Mouse (Mus musculus): Measurements from ENCODE around the gene Zdhhc11. TPM values are rescaled to one million over a fixed set of nuclear protein-coding genes. Genes with fewer than 3 reads are reported as not detected.
A peak's percentile ranks its signal among the peaks of the same experiment; 100 is the strongest.

Zdhhc11 gene
- polyA plus RNA-seq, 1 experiment from 2014 or later, result not detected

DNA sequence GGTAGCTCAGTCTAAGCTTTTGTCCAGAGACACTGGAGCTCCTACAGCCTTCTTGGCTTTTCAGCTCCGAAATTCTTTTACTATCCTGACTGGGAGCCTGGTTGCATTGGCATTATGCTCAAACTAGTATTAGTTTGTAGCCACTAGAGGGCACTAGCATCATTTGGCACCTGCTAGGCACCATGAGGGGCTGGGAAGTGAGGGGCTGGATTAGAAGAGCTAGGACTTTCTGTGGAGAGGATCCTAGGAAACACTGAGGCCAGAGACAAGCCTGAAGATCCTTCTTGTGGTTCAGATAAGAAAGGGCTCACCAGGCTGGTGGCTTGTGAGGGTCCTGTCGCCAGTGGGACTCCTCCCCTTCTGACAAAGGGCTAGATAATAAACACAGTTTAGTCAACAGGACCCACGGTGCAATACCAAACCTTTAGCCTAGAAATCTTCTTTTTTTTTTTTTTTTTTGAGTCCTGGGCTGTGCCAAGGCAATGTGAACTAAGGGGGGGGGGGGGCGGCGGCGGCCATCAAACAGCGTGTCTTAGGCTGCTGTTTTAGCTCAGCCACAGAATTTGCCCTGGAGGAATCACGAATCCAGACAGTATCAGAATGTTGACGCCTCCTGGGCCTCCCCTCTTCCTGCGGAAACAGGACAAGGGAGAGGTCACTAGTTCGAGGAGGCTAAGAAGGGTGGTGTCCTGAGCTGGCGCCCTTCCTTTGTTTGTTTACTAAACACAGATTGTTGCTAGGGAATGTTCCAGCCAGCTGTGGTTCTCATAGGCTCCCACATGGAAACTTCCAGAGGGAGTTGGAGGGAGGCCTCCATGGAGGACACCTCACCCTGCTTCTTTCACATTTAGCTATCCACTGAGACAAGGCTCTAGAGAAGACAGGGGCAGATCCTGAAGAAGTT, 7.1 kb downstream of the Zdhhc11 start:
- WGBS (ENCODE audit: insufficient replicate concordance), result 12% methylated on average over 12 of the region's 12 CpGs
- Histone ChIP-seq H3K4me1 (ENCODE audit: insufficient read depth) (0 out of 2 replicates have a peak, but pooled peaks cover 8% of the 10 kb centered on the region), H3K36me3 (replicated peaks; ENCODE audit: insufficient read depth, low read length) (no peaks in the 10 kb centered on the region), H3K27ac (ENCODE audit: low read depth) (peak overlapping the region; percentile 60), H3K27me3 (ENCODE audit: insufficient read depth, low read length) (no peaks in the 10 kb centered on the region), H3K9me3 (ENCODE audit: low read length) (no peaks in the 10 kb centered on the region), H3K9ac (replicated peaks) (no peak overlapping the region; the same call in 1 of the 2 replicates), H3K4me2 (ENCODE audit: low read depth, low read length) (peak overlapping the region; percentile 70), H3K4me3 (ENCODE audit: low read depth, low read length) (no peak overlapping the region)
- peak; percentile 54 for DNase-seq
- ATAC-seq, result peak; percentile 87
- TF ChIP-seq CTCF (IDR thresholded peaks at IDR 0.05; ENCODE audit: low read depth) (peak; percentile 90), EP300 (IDR thresholded peaks at IDR 0.05; ENCODE audit: low read depth) (peak; percentile 38; the same call in 1 of the 2 replicates)

DNA sequence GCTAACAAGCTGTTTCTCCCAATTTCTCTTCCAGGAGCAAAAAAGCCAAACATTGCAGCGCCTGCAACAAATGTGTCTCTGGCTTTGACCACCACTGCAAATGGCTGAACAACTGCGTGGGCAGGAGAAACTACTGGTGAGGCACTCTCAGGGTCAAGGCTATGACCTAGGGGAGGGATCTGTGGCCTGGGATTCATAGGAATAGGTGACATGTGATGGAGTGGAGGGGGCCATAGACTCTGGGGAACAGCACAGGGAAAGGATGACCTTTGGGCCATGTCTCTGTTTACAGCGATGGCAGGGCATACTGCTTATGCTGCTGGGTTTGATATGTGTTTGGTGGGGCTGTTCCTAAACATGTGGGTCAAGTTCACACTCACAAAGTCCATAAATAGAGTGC, 10.9 kb downstream of the Zdhhc11 start:
- WGBS (ENCODE audit: insufficient replicate concordance), result 59% methylated on average over 3 of the region's 3 CpGs
- Histone ChIP-seq H3K4me3 (ENCODE audit: low read depth, low read length) (no peak overlapping the region), H3K9ac (replicated peaks) (no peak overlapping the region), H3K27me3 (ENCODE audit: insufficient read depth, low read length) (no peaks in the 10 kb centered on the region), H3K9me3 (ENCODE audit: low read length) (no peaks in the 10 kb centered on the region), H3K4me1 (ENCODE audit: insufficient read depth) (0 out of 2 replicates have a peak, but pooled peaks cover 8% of the 10 kb centered on the region), H3K36me3 (replicated peaks; ENCODE audit: insufficient read depth, low read length) (no peaks in the 10 kb centered on the region), H3K27ac (ENCODE audit: low read depth) (no peak overlapping the region), H3K4me2 (ENCODE audit: low read depth, low read length) (no peak overlapping the region)
- DNase-seq, result no peak
- TF ChIP-seq CTCF (IDR thresholded peaks at IDR 0.05; ENCODE audit: low read depth), result no peak
- no peak for TF ChIP-seq EP300 (IDR thresholded peaks at IDR 0.05; ENCODE audit: low read depth)
- no peak for ATAC-seq

DNA sequence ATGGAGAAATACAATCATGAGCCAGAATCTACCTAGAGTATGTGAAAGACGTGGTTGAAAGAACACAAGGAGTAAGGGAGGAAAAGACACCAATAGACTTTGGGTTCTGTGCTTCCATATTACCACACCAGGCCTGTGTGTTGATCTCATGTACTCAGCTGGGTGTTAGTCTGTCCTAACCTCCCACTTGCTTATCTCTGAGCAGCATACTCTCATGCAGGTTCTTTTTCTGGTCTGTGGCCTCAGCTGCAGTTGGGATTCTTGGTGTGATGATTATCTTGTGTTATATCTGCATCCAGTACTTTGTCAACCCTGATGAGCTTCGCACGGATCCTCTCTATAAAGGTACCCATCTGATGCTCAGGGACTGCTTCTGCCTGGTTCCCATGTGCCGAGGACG, 13.3 kb downstream of the Zdhhc11 start:
- Histone ChIP-seq H3K4me1 (ENCODE audit: insufficient read depth) (no peaks in the 10 kb centered on the region), H3K9ac (replicated peaks) (no peak overlapping the region), H3K36me3 (replicated peaks; ENCODE audit: insufficient read depth, low read length) (no peaks in the 10 kb centered on the region), H3K9me3 (ENCODE audit: low read length) (no peaks in the 10 kb centered on the region), H3K27ac (ENCODE audit: low read depth) (no peak overlapping the region), H3K4me3 (ENCODE audit: low read depth, low read length) (no peak overlapping the region), H3K27me3 (ENCODE audit: insufficient read depth, low read length) (no peaks in the 10 kb centered on the region), H3K4me2 (ENCODE audit: low read depth, low read length) (no peak overlapping the region)
- ATAC-seq (no peak), DNase-seq (no peak)
- WGBS (ENCODE audit: insufficient replicate concordance), result 74% methylated on average over 5 of the region's 5 CpGs
- TF ChIP-seq EP300 (IDR thresholded peaks at IDR 0.05; ENCODE audit: low read depth) (no peak), CTCF (IDR thresholded peaks at IDR 0.05; ENCODE audit: low read depth) (no peak)

DNA sequence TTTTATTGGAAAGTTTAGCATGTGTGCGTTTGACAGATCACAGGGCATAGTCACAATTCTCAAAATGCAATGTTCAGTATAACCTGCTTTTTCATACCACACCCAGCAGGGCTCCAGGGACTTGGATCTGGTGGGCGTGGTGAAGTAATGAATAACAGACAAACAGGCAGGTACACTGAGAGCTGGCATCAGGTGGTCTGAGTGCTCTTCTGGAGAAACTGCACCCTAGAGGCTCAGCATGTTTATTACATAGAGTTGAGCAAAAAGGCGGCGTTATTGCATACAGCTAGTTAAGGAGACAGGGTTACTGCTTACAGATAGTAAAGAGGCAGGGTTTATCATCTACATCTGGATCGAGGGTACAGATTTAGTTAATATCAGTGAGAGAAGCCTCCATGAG, 26.7 kb downstream of the Zdhhc11 start:
- Histone ChIP-seq H3K27ac (ENCODE audit: low read depth) (no peak overlapping the region), H3K9ac (replicated peaks) (0 out of 2 replicates have a peak overlapping the region, but pooled peaks have one; percentile 11), H3K4me3 (ENCODE audit: low read depth, low read length) (no peak overlapping the region), H3K9me3 (ENCODE audit: low read length) (no peaks in the 10 kb centered on the region), H3K4me1 (ENCODE audit: insufficient read depth) (no peaks in the 10 kb centered on the region), H3K36me3 (replicated peaks; ENCODE audit: insufficient read depth, low read length) (no peaks in the 10 kb centered on the region), H3K4me2 (ENCODE audit: low read depth, low read length) (0 out of 2 replicates have a peak overlapping the region, but pooled peaks have one; percentile 13), H3K27me3 (ENCODE audit: insufficient read depth, low read length) (no peaks in the 10 kb centered on the region)
- DNase-seq (no peak), ATAC-seq (peak; percentile 56)
- 53% methylated on average over 5 of the region's 5 CpGs for WGBS (ENCODE audit: insufficient replicate concordance)
- TF ChIP-seq CTCF (IDR thresholded peaks at IDR 0.05; ENCODE audit: low read depth), result no peak; the same call in 1 of the 2 replicates
- no peak for TF ChIP-seq EP300 (IDR thresholded peaks at IDR 0.05; ENCODE audit: low read depth)

DNA sequence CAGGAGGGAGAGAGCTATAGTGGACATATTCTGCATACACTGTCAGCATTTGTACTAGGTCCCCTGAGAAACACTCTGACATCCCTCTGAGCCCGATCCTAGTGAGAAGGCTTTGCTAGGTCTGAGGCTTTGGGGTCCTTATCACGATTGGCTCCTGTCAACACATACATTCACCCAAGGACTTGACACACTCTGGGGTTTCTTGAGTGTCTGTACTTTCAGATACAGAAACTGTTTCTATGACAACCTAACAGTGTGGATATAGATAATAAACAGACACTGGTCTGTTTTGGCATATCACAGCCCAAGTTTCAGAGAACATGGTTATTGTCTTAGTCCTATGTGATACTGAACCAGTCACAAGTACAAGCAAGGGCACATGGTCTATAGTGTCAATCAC, 27.1 kb downstream of the Zdhhc11 start:
- H3K27ac ChIP-seq (ENCODE audit: low read depth), result no peak overlapping the region
- H3K27me3 ChIP-seq (ENCODE audit: insufficient read depth, low read length), result no peaks in the 10 kb centered on the region
- WGBS (ENCODE audit: insufficient replicate concordance), result 34% methylated on average over 2 of the region's 2 CpGs
- no peak for TF ChIP-seq CTCF (IDR thresholded peaks at IDR 0.05; ENCODE audit: low read depth)
- peak; percentile 87 for TF ChIP-seq EP300 (IDR thresholded peaks at IDR 0.05; ENCODE audit: low read depth)
- no peak overlapping the region for H3K4me2 ChIP-seq (ENCODE audit: low read depth, low read length)
- DNase-seq (no peak), ATAC-seq (peak; percentile 85)
- H3K4me3 ChIP-seq (ENCODE audit: low read depth, low read length), result no peak overlapping the region
- H3K9me3 ChIP-seq (ENCODE audit: low read length), result no peaks in the 10 kb centered on the region
- H3K9ac ChIP-seq (replicated peaks), result 0 out of 2 replicates have a peak overlapping the region, but pooled peaks have one; percentile 11
- no peaks in the 10 kb centered on the region for H3K36me3 ChIP-seq (replicated peaks; ENCODE audit: insufficient read depth, low read length)
- H3K4me1 ChIP-seq (ENCODE audit: insufficient read depth), result no peaks in the 10 kb centered on the region

DNA sequence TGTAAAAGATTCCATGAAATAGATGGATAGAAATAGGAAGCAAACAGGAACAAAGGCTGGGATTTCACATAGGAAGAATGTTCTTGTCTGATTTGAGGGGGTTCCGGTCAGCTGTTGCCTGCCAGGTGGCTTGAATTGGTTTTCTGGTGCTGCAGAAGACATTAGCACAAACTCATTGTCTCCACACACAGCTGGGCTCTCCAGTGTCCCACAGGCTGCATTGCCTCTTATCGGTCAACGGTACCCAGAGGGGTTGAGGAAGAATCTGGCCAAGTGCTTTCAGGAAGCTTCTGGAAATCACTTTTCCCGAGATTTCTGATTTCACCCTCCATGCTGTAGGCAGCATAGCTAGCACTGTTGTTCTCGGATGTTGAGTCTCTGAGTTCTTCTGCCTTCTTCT, 27.6 kb downstream of the Zdhhc11 start:
- H3K27me3 ChIP-seq (ENCODE audit: insufficient read depth, low read length), result no peaks in the 10 kb centered on the region
- H3K4me1 ChIP-seq (ENCODE audit: insufficient read depth), result no peaks in the 10 kb centered on the region
- DNase-seq (no peak), ATAC-seq (no peak)
- no peak overlapping the region for H3K4me3 ChIP-seq (ENCODE audit: low read depth, low read length)
- 66% methylated on average over 5 of the region's 5 CpGs for WGBS (ENCODE audit: insufficient replicate concordance)
- H3K27ac ChIP-seq (ENCODE audit: low read depth), result no peak overlapping the region
- no peak for TF ChIP-seq CTCF (IDR thresholded peaks at IDR 0.05; ENCODE audit: low read depth)
- no peak for TF ChIP-seq EP300 (IDR thresholded peaks at IDR 0.05; ENCODE audit: low read depth)
- no peak overlapping the region for H3K4me2 ChIP-seq (ENCODE audit: low read depth, low read length)
- H3K9me3 ChIP-seq (ENCODE audit: low read length), result no peaks in the 10 kb centered on the region
- H3K36me3 ChIP-seq (replicated peaks; ENCODE audit: insufficient read depth, low read length), result no peaks in the 10 kb centered on the region
- no peak overlapping the region for H3K9ac ChIP-seq (replicated peaks)
